Mouse (Mus musculus) limb, embryonic 13.5 days (tissue): ENCODE measurements around the gene Chrm4. TPM values are rescaled to one million over a fixed set of nuclear protein-coding genes. Genes with fewer than 3 reads are reported as not detected.
A peak's percentile ranks its signal among the peaks of the same experiment; 100 is the strongest.

ENCODE experiments used
- ATAC-seq: fragments of 200-750 bp; cut with Nextera tagmentation; 2 replicates; pipeline ENCODE4 v1.8.0; 2017; ENCODE audit warnings: low read depth, moderate number of reproducible peaks, moderate TSS enrichment; ENCODE audit not compliant: low FRiP score
- H3K27ac ChIP-seq: fragments of 300-500 bp; sonication (generic); 2 replicates; pipeline ENCODE4 v1.5.1; 2015; ENCODE audit warnings: inconsistent platforms, mild to moderate bottlenecking, moderate library complexity
- H3K27me3 ChIP-seq: fragments of 300-500 bp; sonication (generic); 2 replicates; pipeline ENCODE4 v1.6.1; 2015; ENCODE audit warnings: mild to moderate bottlenecking, inconsistent platforms
- H3K36me3 ChIP-seq: fragments of 300-500 bp; sonication (generic); 2 replicates; pipeline ENCODE4 v1.6.1; 2015; ENCODE audit warnings: inconsistent platforms, mild to moderate bottlenecking, moderate library complexity
- H3K4me1 ChIP-seq: fragments of 300-500 bp; sonication (generic); 2 replicates; pipeline ENCODE4 v1.6.1; 2015; ENCODE audit warnings: inconsistent platforms
- H3K4me2 ChIP-seq: fragments of 300-500 bp; sonication (generic); replicated peaks from 2 replicates; pipeline ENCODE4 v1.6.1; 2015; ENCODE audit warnings: inconsistent platforms, mild to moderate bottlenecking, moderate library complexity
- H3K4me3 ChIP-seq: fragments of 300-500 bp; sonication (generic); 2 replicates; pipeline ENCODE4 v1.5.1; 2015; ENCODE audit warnings: moderate library complexity, mild to moderate bottlenecking, inconsistent platforms
- H3K9ac ChIP-seq: fragments of 300-500 bp; sonication (generic); 2 replicates; pipeline ENCODE4 v1.6.1; 2015; ENCODE audit warnings: mild to moderate bottlenecking, inconsistent platforms
- H3K9me3 ChIP-seq: fragments of 300-500 bp; sonication (generic); 2 replicates; pipeline ENCODE4 v1.6.1; 2016; ENCODE audit warnings: inconsistent platforms
- WGBS: fragments of 180-500 bp; shearing (Covaris S2); methylation state at CpG from one replicate; pipeline ENCODE4 v1.1.7; 2015; 5-methylcytosine and 5-hydroxymethylcytosine counted together
- microRNA-seq: library from miRNA; unstranded; fragments of <30 nt; microRNA quantifications from one replicate; pipeline ENCODE4, GENCODE M21; 2016
- polyA plus RNA-seq: library from polyadenylated mRNA; unstranded; fragments of >200 nt; fragmentation: Nextera tagmentation; extraction: Ambion mirVana; gene quantifications from 2 replicates; pipeline ENCODE4 v1.2.1, GENCODE M21; 2015

Chrm4 gene
- polyA plus RNA-seq, 1 experiment from 2014 or later: 0.78 TPM

DNA sequence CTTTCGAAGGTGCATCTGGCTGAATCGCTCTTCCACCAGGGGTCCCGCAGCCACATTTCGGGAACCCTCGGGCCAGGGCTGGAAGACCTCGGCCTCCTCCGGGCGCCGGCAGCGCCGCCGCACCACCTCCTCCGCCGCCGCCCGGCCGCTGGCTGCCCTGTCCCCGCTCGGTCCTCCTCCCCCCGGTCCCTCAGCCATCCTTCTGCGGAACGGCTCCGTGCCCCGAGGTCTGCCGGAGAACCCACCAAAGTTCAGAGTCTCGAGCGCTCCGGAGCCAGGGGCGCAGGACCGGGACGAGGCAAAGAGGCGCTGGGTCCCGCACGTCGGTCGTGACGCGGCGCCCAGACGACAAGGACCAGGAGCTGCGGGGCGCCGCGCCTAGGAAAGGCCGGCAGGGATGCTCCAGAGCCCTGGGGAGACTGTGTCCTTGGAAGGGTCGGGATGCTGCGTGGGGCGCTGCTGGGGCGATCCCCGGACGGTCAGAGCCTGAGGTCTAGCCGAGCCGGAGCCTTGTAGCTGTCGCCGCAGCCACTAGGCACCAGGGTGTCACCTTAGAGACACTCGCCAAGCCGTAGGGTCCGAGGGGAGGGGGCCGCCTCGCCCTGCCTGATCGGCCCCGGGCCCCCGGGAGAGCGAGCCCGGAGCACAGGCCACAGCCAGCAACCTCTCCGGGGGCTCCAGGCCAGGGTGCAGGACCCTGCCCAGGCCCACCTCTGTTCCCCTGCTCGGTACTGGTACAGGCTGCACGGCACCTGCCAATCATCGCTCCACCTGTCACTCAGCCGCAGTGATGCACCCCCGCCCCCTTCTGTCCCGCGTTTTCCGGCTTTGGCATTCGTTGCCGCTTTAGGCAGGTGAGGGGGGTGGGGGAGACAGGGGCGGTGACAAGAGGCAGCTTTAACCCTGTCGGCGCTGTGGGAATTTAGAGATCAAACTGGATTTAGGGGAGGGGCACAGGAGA, 48.8 kb downstream of the Chrm4 start, which contains the start of gene Dgkz:
TSS of gene Dgkz (minus strand) at position 284 of the 961 bp plus-strand sequence.
- Histone ChIP-seq H3K36me3 (no peaks in the 10 kb centered on the region), H3K9ac (peak within 1 kb of the TSS; percentile 59), H3K27ac (no peak within 1 kb of the TSS), H3K4me2 (peak within 1 kb of the TSS; percentile 73), H3K4me1 (peaks cover 43% of the 10 kb centered on the region), H3K27me3 (peaks cover 80% of the 10 kb centered on the region), H3K4me3 (peak within 1 kb of the TSS; percentile 44), H3K9me3 (no peaks in the 10 kb centered on the region)
- WGBS: 1% methylated on average over 79 of the region's 79 CpGs
- ATAC-seq: peak; percentile 25; the same call in 1 of the 2 replicates

DNA sequence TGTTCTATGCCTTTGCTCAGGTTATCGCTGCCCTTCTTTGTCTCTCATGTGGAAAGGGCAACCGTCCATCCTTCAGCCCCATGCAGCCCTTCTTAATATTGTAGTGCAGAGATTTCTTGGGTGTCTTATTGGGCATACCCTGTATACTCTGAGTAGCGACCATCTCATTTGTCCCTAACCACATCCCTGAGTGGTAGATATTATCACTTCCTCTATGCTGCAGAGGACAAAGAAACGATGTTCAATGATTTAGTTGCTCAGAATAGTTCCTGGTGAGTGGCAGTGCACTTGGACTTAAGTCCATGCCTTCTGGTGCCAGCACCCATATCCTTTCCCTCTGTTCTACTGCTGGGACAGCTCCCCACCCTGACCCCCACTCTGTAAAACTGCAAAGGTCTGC, 50.9 kb downstream of the Chrm4 start:
- Histone ChIP-seq H3K27ac (no peak overlapping the region), H3K36me3 (peaks cover 5% of the 10 kb centered on the region; the same call in 1 of the 2 replicates), H3K4me3 (no peak overlapping the region), H3K9me3 (no peaks in the 10 kb centered on the region), H3K27me3 (peaks cover 59% of the 10 kb centered on the region), H3K9ac (no peak overlapping the region), H3K4me1 (peaks cover 29% of the 10 kb centered on the region), H3K4me2 (no peak overlapping the region)
- ATAC-seq: no peak
- 78% methylated on average over 4 of the region's 4 CpGs for WGBS

Small RNAs within 50 kb of the gene (microRNA-seq; reads per million reads assigned to microRNA genes)
- gene Mir6999: not detected

Other genes with a start within 250 kb of the Chrm4 start
- 27.2 and 29.0 TPM in 2 replicates for gene Atg13, start 216.7 kb upstream of the Chrm4 start, polyA plus RNA-seq
- gene Harbi1, start 216.4 kb upstream of the Chrm4 start, polyA plus RNA-seq: 22.6 and 24.5 TPM in 2 replicates
- gene Ambra1, start 197.1 kb upstream of the Chrm4 start, polyA plus RNA-seq: 18.9 and 20.9 TPM in 2 replicates
- 1,939 and 1,982 TPM in 2 replicates for gene Mdk, start 5.0 kb downstream of the Chrm4 start, polyA plus RNA-seq
- gene Gm9821, start 18.5 kb downstream of the Chrm4 start, polyA plus RNA-seq: 0.27 and 0.61 TPM in 2 replicates
- gene Dgkz, start 48.6 kb downstream of the Chrm4 start, polyA plus RNA-seq: 33.0 and 34.0 TPM in 2 replicates
- gene Creb3l1, start 97.3 kb downstream of the Chrm4 start, polyA plus RNA-seq: 10.1 and 10.9 TPM in 2 replicates
- 38.9 and 46.8 TPM in 2 replicates for gene Phf21a, start 165.9 kb downstream of the Chrm4 start, polyA plus RNA-seq